Mouse (Mus musculus) lung, adult 18-20 months (tissue): ENCODE results near the gene Prdm11.
A peak's percentile ranks its signal among the peaks of the same experiment; 100 is the strongest.

Experiments
- DNase-seq, 2 experiments: peaks; one replicate each; pipeline ENCODE4 v3.0.0; 2022; ENCODE audit warnings: mixed read lengths in 2 of 2

Gene Prdm11

GRCm38 (mm10) chr2:93045129-93045817 is 694 bp downstream of the Prdm11 start:
- peak; percentile 96 to 97 for DNase-seq

GRCm38 (mm10) chr2:93043449-93044157 is 2.4 kb downstream of the Prdm11 start:
- DNase-seq = no peak

- DNase-seq = no peak
Measured at GRCm38 (mm10) chr2:93041470-93041869, 4.5 kb downstream of the Prdm11 start.

- DNase-seq = peak; percentile 44 to 58
Measured at GRCm38 (mm10) chr2:93040841-93041240, 5.1 kb downstream of the Prdm11 start.

GRCm38 (mm10) chr2:93039706-93040105 is 6.3 kb downstream of the Prdm11 start:
- no peak for DNase-seq

DNA sequence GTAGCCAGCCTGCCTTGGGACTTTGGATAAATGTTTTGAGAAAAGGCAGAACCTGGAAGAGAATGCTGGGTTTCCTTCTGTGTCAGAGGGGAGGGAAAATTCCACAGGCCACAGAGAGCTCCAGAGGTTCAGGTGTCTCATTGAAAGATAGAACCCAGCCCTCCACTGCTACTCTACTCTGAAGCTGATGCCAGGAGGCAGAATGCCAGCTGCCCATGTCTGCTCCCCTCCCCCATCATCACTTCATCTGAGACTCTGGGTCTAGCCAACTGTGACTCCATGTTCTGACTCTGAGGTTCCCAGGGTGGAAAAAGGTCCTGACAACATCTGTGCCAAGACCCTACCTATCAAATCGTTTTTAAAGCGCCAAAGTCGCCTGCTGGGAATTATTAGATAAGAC is 6.9 kb downstream of the Prdm11 start:
- no peak for DNase-seq

DNA sequence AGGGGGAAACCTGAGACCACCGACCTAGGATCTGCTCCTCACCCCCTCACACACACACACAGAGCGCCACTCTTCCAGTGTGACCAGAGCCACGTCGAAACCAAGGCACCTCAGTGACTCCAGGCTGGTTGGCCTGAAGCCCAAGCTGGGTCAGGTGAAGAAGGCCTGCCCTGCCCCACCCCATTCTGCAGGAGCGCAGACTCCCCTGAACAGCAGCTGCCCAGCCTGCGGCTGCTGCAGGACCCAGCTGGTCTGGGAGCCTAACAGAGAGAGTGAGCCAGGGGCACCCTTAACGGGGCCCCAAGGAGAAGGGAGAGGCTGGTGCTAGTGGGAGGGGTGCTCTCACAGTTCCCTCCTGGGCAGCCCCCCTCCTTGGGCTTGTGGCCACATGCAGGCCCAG is 10.3 kb downstream of the Prdm11 start:
- peak; percentile 52 to 69 for DNase-seq

- peak in 1 of 2 experiments; percentile 46 for DNase-seq
Measured at GRCm38 (mm10) chr2:93032651-93033050, 13.3 kb downstream of the Prdm11 start.

DNA sequence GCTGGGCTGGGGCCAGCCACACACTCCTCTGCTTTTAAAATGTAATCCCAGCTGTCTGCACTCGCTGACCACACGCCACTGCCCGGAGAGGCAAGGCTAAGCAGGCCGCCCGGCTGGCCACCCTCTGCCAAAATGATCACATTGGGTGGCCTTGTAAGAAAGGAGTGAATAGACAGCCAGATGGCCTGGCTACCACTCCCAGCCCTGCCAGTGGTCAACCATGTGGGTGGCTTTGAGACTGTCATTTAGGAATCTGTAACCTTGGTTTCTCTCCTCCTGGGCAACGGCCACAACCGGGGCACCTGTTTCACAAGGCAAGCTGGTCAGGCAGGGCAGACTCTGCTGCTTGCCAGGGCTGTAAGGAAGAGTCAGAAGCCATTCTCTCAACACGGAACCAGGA is 13.9 kb downstream of the Prdm11 start:
- DNase-seq = no peak

DNA sequence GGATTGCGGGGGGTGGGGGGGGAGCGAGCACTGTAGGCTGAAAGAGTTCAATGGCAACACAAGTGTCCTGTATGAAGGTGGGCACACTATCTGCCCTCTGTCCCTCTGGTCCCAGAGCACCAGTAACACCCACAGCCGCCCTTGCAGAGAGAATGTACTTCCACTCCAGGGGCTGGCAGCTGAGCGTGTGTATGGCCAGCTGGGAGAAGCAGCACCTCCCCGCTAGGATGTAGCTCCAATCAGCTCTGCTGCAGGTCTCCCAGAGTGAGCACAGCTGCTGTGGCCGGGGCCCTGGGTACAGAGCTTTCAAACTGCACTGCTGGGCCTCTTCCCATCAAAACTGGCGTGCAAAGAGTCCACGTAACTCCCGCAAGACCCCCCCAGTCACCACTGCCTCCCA is 14.9 kb downstream of the Prdm11 start:
- DNase-seq = no peak

- no peak for DNase-seq
Measured at GRCm38 (mm10) chr2:93030101-93030500, 15.9 kb downstream of the Prdm11 start.

DNA sequence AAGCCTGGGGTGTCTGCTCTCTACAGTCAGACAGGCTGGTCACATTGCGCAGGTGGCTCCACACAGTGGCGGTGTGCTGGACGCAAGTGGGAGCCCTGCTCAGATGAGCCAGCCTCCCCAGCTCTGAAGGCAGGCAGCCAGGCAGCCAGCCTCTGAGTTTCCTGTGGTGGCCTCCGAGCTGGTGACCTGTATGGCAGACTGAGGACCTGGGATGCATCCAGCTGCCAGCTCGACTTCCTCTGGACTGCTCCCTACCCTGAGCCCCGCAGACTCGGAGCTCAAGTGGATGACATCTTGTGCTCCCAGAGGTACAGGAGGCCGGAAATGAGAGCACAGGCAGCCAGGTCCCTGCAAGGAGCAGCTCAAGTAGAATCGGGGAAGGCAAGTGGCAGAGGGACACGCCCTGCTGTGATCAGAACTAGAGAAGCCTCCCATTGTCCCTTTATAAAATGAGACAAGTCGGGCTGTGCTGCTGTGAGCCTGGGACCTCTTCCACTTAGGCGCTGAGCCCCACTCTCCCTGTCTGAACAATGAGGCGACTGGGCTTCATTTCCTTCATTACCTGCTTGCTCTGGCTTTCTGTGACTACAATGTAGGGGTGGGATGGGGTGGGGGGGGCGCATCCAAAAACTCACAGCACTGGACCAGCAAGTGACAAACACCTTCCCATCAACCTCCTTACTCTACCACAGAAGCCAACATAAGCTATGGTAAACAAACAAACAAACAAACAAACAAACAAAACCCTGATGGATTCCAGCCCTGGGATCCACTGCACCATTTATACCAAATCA is 16.5 kb downstream of the Prdm11 start:
- DNase-seq = peak; percentile 46 to 63

- no peak for DNase-seq
Measured at GRCm38 (mm10) chr2:93028865-93029264, 17.1 kb downstream of the Prdm11 start.

DNA sequence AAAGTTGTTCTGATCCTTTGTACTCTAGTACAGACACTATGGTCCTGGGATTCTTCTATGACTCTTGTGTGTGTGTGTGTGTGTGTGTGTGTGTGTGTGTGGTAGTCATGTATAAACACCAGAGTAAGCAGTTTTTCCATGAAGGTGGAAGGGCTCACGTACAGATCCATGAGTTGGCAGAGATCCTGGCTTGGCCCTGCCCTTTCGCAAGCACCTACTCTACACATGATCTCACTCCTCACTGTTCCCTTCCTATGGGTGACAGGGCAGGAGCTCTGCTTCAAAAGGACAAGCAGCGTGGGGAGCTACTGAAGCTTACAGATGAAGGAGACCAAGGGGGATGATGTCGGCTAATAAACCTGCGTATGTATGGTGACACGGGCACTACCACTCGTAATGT is 18.3 kb downstream of the Prdm11 start:
- no peak for DNase-seq

- no peak for DNase-seq
Measured at GRCm38 (mm10) chr2:93024431-93024830, 21.5 kb downstream of the Prdm11 start.

DNA sequence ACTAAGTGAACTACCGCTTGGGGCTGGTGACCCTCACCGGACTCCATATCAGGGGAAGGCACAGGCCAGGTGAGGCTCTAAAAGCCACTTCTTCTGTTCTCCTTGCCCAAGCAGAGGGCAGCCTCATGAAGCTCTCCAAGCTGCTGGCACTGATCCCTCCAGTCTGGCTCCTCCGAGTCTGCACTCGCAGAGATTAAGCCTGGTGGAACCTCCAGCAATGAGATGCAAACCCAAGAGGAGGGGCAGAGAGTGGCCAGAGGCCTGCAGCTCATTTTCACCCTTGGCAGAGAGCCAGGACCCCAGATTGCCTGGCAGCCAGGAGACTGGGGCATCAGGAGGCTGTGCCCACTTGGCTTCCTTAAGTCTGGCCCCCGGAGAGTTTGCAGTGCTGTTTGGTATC is 27.1 kb downstream of the Prdm11 start:
- peak in 1 of 2 experiments; percentile 16 for DNase-seq

DNA sequence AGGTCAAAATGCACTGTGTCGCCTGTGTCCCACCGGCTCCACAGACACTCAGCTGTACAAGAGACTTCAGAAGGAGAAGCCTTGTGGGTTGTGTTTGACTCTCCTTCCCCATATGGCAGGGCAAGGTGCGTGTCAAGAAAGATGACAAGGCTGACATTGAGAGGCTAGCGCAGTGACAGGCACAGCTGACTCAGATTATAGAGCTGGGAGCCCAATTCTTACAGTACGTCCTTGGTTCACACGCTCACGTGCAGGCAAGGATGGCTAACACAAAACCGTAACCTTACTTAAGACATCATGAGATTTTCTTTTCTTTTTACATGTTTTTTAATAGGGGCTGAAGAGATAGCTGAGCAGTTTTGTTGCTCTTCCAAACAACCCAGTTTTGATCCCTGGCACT is 28.8 kb downstream of the Prdm11 start:
- DNase-seq = no peak

GRCm38 (mm10) chr2:93015041-93015440 is 30.9 kb downstream of the Prdm11 start:
- DNase-seq = no peak

DNA sequence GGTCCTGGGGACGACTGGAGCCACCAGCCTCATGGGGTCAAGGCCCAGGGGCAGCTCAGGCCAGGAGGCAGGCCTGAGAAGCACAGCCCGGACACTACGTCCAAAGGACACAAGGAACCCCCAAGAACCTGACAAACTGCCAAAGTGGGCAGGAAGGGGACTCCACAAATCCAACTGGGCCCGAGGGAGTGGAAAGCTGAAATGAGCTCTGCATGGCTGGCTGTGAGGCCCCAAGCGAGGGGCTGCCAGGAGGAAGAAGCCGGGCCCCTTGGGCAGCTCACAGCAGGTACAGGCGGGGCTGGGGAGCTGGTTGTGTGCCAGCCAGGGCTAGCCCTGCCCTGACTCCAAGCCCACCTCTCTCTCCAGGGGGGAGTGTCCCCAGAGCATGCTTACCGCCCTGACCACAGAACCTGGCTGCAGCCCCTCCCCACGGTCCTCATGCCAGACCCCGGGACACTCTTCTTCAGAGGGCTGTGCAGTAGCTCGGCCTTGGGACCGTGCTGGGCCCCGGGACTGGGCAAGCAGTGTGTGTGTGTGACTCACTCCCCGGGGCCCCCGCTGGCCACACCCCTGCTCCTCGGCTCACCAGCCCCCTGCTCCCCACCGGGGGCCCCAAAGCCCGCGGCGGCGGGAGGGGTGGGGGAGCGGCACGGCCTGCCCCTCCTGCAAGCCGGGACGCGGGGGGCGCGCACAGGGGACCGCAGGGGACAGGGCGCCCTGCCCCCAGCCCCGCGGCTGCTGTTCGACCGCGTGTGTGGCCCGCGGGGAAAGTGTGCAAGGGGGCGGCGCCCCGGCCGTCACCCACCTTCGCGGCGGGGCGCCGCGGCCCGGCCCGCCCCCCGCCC is 31.7 kb downstream of the Prdm11 start:
- peak; percentile 31 to 57 for DNase-seq

DNA sequence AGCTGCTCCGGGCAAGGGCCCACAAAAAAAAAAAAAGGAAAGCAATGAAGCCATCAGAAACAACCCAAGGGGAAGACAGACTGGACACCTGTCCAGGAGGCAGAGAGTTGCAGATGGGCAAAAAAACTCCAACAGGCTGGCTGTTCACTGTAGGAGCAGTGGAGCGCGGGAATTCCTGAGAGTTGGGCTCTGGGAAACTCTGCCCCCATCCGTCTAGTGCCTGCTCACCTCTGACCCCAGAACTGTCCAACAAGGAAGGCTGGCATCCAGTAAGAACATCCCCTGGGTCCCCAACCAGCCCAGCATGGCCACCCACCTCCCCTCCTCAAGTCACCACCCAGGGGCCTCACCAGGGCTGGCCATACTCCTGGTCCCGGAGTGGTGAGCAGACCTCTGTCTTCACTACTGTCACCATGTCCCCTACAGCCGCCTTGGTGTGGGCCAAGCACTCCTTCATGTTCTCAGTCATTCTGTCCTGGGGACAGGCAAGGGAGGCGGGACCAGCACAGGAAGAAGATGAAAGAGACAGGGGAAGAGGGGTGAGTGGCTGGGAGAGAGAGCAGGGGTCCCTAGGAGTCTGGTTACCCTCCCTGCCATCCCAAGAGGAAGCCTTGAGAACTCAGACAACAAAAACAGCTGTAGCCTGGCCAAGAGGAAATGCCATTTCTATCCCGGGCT is 32.4 kb downstream of the Prdm11 start:
- no peak for DNase-seq

DNA sequence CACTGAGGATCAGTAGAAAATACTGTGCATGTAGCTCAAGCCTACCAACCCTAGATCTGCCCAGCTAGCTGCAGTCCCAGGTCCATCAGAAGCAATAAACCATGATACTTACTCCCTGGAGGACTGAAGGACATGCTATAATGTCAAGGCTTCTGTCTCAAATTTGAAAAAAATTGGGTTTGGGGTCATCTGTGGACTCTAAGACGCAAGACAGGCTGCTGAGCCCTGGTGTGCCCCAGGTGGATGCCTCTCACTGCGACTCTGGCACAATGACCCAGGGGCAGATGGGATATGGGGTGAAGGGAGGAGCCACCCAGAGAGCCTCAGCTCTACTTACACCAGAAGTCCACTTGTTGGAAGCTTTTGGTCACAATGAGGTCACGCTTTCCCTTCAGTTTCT is 33.0 kb downstream of the Prdm11 start:
- no peak for DNase-seq

- DNase-seq = no peak
Measured at GRCm38 (mm10) chr2:93011933-93012332, 34.0 kb downstream of the Prdm11 start.
